Mouse (Mus musculus) hindbrain, embryonic 13.5 days (tissue): ENCODE measurements around the gene Abhd12. TPM values are rescaled to one million over a fixed set of nuclear protein-coding genes. Genes with fewer than 3 reads are reported as not detected.
A peak's percentile ranks its signal among the peaks of the same experiment; 100 is the strongest.

Source experiments
- ATAC-seq: fragments of 200-750 bp; cut with Nextera tagmentation; 2 replicates; pipeline ENCODE4 v1.8.0; 2017; ENCODE audit warnings: moderate TSS enrichment; ENCODE audit not compliant: low FRiP score
- H3K27ac ChIP-seq: fragments of 300-500 bp; sonication (generic); 2 replicates; pipeline ENCODE4 v1.5.1; 2015; ENCODE audit warnings: inconsistent platforms, mild to moderate bottlenecking, moderate library complexity
- H3K27me3 ChIP-seq: fragments of 300-500 bp; sonication (generic); 2 replicates; pipeline ENCODE4 v1.6.1; 2015; ENCODE audit warnings: mild to moderate bottlenecking, inconsistent platforms
- H3K36me3 ChIP-seq: fragments of 300-500 bp; sonication (generic); 2 replicates; pipeline ENCODE4 v1.6.1; 2015; ENCODE audit warnings: mild to moderate bottlenecking, inconsistent platforms
- H3K4me1 ChIP-seq: fragments of 300-500 bp; sonication (generic); replicated peaks from 2 replicates; pipeline ENCODE4 v1.6.1; 2015; ENCODE audit warnings: inconsistent platforms
- H3K4me2 ChIP-seq: fragments of 300-500 bp; sonication (generic); 2 replicates; pipeline ENCODE4 v1.6.1; 2015; ENCODE audit warnings: inconsistent platforms, mild to moderate bottlenecking, moderate library complexity
- H3K4me3 ChIP-seq: fragments of 300-500 bp; sonication (generic); 2 replicates; pipeline ENCODE4 v1.5.1; 2015; ENCODE audit warnings: mild to moderate bottlenecking, inconsistent platforms
- H3K9ac ChIP-seq: fragments of 300-500 bp; sonication (generic); 2 replicates; pipeline ENCODE4 v1.6.1; 2015; ENCODE audit warnings: mild to moderate bottlenecking, inconsistent platforms
- H3K9me3 ChIP-seq: fragments of 300-500 bp; sonication (generic); 2 replicates; pipeline ENCODE4 v1.6.1; 2016; ENCODE audit warnings: inconsistent platforms
- WGBS: fragments of 180-500 bp; shearing (Covaris S2); methylation state at CpG from one replicate; pipeline ENCODE4 v1.1.7; 2015; 5-methylcytosine and 5-hydroxymethylcytosine counted together
- polyA plus RNA-seq: library from polyadenylated mRNA; unstranded; fragments of >200 nt; fragmentation: Nextera tagmentation; extraction: Ambion mirVana; gene quantifications from 2 replicates; pipeline ENCODE4 v1.2.1, GENCODE M21; 2015

Gene Abhd12
- polyA plus RNA-seq, 1 experiment from 2014 or later: 97.1 TPM

DNA sequence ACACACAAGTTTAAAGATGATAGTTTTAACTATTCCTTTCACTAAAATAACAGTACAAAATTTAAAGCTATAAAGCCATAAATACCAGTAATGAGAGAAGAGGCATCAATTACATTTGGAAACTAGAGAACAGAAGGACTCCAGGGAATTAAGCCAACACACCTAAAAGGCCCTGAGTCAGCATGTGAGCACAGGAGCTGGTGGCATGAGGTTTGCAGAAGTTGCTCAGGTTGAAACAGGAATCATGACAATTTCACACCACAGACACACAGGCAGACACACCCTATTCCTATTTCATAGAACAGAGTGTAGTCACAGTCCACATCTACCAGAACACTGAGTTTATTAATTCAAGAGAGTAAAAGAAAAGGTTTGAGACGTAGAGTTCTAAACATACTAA lies 30.0 kb downstream of the Abhd12 start:
- no peak overlapping the region for H3K27ac ChIP-seq
- no peaks in the 10 kb centered on the region for H3K27me3 ChIP-seq
- 97% methylated on average over 1 of the region's 1 CpGs for WGBS
- no peak for ATAC-seq
- H3K4me3 ChIP-seq: no peak overlapping the region
- H3K9me3 ChIP-seq: no peaks in the 10 kb centered on the region
- no peak overlapping the region for H3K9ac ChIP-seq
- H3K4me1 ChIP-seq: no peaks in the 10 kb centered on the region
- no peaks in the 10 kb centered on the region for H3K36me3 ChIP-seq
- H3K4me2 ChIP-seq: no peak overlapping the region

DNA sequence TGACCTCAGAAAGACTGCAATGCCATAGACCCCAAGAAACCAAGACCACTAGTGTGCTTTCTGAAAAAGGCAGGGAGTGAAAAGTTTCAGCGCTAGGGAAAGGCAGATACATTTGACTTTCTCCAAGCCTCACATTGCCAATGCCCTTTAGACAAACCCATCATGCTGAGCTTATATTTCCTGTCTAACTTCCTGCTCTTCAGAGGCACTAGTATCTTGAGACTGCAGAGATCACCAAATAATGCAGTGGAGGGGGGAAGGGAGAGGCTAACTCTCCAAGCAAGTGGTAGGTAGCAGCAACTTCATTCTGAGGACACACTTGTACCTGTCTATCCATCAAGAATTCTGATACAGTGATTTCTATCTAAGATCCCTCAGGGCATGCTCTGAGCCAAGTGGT lies 35.1 kb downstream of the Abhd12 start:
- Histone ChIP-seq H3K27ac (no peak overlapping the region), H3K36me3 (no peaks in the 10 kb centered on the region), H3K9me3 (peaks cover 3% of the 10 kb centered on the region; the same call in 1 of the 2 replicates), H3K9ac (no peak overlapping the region), H3K4me3 (no peak overlapping the region), H3K27me3 (no peaks in the 10 kb centered on the region), H3K4me1 (no peaks in the 10 kb centered on the region), H3K4me2 (no peak overlapping the region)
- no peak for ATAC-seq
- 97% methylated on average over 1 of the region's 1 CpGs for WGBS

DNA sequence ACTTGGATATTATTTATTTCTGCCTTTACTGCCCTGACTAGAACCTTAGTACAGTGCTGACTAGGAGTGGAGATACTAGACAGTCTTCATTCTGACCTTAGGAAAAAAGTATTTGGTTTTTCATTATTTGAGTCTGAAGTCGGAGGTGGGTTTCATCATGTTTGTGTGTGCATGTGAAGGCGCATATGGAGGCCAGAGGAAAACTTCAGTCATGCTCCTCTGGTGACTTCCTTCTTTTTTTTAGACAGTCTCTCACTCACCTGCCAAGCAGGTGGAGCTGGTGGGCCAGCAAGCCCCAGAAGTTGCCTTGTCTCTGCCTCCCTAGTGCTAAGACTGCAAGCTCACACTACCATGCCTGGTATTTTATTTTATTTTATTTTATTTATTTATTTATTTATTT lies 37.5 kb downstream of the Abhd12 start:
- no peak overlapping the region for H3K4me3 ChIP-seq

DNA sequence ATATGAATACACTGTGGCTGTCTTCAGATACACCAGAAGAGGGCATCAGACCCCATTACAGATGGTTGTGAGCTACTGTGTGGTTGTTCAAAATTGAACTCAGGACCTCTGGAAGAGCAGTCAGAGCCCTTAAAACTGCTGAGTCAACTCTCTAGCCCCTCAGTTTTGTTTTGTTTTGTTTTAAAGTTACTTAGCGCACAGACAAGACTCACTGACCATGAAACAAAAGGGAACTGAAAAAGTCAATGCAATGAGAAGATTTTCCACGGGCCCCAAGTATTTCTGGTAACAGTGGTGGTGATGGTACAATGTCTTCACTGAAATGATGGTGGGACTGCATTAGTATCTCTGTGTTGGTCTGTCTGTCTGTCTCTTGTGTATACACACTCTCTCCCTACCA lies 43.4 kb downstream of the Abhd12 start:
- no peaks in the 10 kb centered on the region for H3K36me3 ChIP-seq
- H3K4me1 ChIP-seq: no peaks in the 10 kb centered on the region
- H3K4me2 ChIP-seq: no peak overlapping the region
- no peak overlapping the region for H3K9ac ChIP-seq
- WGBS: 92% methylated on average over 2 of the region's 2 CpGs
- no peak overlapping the region for H3K27ac ChIP-seq
- ATAC-seq: no peak
- H3K4me3 ChIP-seq: no peak overlapping the region
- no peaks in the 10 kb centered on the region for H3K27me3 ChIP-seq
- H3K9me3 ChIP-seq: peaks cover 3% of the 10 kb centered on the region; the same call in 1 of the 2 replicates

More for the DNA sequence above, 37.5 kb downstream of the Abhd12 start:
- Histone ChIP-seq H3K9ac (no peak overlapping the region), H3K9me3 (peaks cover 3% of the 10 kb centered on the region; the same call in 1 of the 2 replicates), H3K36me3 (no peaks in the 10 kb centered on the region), H3K4me1 (no peaks in the 10 kb centered on the region), H3K27me3 (no peaks in the 10 kb centered on the region), H3K27ac (no peak overlapping the region), H3K4me2 (no peak overlapping the region)
- 100% methylated on average over 2 of the region's 2 CpGs for WGBS
- no peak for ATAC-seq

DNA sequence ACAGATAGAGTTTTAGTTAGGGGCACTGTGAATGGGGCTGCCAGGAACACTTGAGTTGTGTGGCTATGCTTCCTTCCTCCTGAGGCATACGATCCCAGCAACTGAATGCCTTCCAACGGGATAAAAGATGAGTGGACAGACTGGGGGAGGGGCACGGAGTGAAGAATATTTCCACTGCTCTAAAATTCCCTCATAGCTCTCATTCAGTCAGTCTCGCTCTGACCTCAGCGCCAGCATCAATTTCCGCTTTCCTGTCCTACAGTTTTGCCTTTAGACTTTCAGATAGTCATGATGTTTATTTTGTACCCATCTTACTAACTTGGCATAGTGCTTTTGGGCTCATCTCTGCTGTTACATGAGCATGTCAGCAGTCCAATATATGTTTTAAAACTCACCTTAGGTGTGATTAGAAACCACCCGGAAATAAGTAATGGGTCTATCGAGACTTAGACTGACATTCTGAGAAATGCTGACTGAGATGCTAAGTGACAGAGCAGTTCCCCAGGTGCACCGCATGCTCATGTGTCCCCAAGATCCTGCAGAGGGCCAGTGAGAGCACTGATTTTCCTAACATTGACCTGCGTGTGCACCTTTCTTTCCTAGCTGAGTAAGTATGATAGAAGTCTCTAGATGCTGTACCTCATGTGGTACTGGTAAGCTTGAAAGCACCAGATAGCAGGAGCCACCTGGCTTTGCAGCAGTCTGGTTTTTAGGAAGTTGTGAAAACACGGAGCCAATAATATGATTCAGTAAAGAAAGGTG lies 44.7 kb downstream of the Abhd12 start:
- no peak for ATAC-seq
- Histone ChIP-seq H3K4me1 (peaks cover 4% of the 10 kb centered on the region), H3K9me3 (no peaks in the 10 kb centered on the region), H3K27me3 (no peaks in the 10 kb centered on the region), H3K4me2 (no peak overlapping the region), H3K9ac (no peak overlapping the region), H3K4me3 (no peak overlapping the region), H3K36me3 (no peaks in the 10 kb centered on the region), H3K27ac (no peak overlapping the region)
- 80% methylated on average over 11 of the region's 11 CpGs for WGBS

DNA sequence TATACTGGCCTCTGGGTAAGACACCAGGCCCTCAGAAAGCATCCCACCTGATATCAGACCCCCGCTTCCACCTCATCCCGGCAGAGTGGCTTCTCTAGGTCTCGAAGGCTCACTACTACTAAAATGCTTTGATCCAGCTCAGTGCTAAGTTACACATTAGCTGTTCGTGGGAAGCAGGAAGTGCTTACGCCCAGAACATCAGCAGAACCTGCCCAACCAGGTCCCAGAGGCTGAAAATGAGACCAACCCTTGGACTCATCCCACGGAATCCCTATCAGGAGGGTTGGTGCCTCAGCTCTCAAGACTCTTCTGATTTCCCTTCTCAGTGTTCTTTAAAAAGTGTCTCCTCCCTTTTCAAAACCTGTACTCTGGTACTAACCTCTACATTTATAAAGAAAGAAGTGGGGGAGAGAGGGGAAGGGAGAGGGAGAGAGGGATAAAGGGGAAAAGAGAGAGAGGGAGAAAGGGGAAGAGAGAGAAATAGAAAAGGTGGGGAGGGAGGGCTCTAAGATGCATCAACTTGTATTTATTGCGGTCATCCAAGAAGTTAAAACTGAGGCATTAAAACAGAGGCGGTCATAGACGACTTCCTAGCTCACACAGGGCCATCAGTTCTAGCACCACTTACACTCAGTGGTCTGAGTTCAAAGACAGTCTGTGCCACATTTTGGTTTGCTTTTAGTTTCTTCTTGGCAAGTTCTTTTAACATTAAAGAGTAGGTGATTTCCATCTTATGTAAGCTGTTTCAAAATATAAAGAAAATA lies 45.6 kb downstream of the Abhd12 start:
- Histone ChIP-seq H3K9me3 (no peaks in the 10 kb centered on the region), H3K36me3 (no peaks in the 10 kb centered on the region), H3K4me2 (no peak overlapping the region), H3K4me3 (no peak overlapping the region), H3K27ac (no peak overlapping the region), H3K27me3 (no peaks in the 10 kb centered on the region), H3K4me1 (peaks cover 4% of the 10 kb centered on the region), H3K9ac (no peak overlapping the region)
- WGBS: 92% methylated on average over 9 of the region's 9 CpGs
- ATAC-seq: no peak

DNA sequence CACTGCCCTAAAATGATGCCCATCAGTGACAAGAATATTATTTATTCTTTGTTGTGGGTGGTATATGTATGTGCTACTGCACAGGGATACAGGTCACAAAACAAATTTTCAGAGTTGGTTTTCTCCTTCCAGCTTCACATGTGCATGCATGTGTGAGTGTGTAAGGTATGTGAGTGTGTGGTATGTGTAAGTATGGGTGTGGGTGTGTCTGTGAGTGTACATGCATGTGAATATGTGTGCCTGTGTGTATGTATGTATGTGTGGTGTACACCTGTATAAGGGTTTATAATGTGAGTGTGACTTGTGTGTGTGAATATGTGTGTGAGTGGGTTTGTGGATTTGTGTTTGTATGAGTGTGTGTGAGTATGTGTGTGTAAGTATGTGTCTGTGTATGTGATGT lies 49.4 kb downstream of the Abhd12 start:
- Histone ChIP-seq H3K4me2 (no peak overlapping the region), H3K4me3 (no peak overlapping the region), H3K27ac (no peak overlapping the region), H3K9me3 (no peaks in the 10 kb centered on the region), H3K36me3 (no peaks in the 10 kb centered on the region), H3K4me1 (peaks cover 4% of the 10 kb centered on the region), H3K9ac (0 out of 2 replicates have a peak overlapping the region, but pooled peaks have one; percentile 29), H3K27me3 (no peaks in the 10 kb centered on the region)
- no peak for ATAC-seq

DNA sequence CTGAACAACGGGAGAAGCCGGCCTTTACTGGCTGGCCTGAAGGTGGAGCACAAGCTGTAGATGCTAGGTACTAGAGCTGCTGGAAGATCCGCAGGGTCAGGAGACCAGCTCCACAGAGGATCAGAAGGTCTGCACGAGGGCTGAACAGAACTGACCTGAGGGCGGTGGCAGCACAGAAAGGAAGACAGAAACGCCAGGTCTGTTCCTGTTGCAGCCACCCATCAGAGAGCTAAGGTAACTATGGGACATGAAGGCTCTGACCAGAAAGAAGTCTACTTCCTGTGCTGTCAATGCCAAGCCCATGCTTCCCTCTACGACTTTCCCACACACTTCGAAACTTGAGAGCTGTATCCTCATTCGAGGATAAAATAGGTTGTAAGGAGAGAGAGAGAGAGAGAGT lies 53.3 kb downstream of the Abhd12 start:
- 85% methylated on average over 9 of the region's 9 CpGs for WGBS

DNA sequence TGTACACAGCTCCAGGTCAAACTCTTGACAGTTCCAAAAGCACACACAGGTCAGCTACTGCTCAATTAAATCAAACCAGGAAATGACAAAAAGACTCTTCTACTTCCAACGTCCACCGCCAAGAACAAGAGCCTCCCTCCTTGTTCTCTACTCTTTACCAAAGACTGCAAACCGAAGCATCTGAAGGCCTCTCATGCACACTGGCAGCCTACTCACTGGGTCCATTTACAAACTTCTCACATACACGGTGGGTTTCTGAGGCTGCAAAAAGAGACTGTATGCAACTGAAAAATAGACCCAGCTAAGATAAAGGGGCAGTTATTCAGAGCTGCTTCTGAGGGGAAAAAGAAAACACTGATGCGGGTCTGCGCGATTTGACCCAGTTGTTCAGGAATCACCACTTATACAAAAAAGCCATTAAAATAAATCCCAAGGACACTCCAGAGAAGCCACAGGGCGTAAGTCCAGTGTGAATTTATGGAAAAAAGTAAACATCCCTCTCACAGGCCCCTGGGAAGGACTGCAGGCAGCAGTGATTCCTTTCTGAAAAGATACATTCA lies 57.0 kb downstream of the Abhd12 start:
- WGBS: 66% methylated on average over 8 of the region's 8 CpGs
- Histone ChIP-seq H3K27ac (peak overlapping the region; percentile 62; the same call in 1 of the 2 replicates), H3K27me3 (no peaks in the 10 kb centered on the region), H3K4me1 (peaks cover 8% of the 10 kb centered on the region; the same call in 1 of the 2 replicates), H3K4me3 (no peak overlapping the region), H3K4me2 (no peak overlapping the region), H3K36me3 (peaks cover 22% of the 10 kb centered on the region; the same call in 1 of the 2 replicates), H3K9me3 (no peaks in the 10 kb centered on the region), H3K9ac (no peak overlapping the region)
- ATAC-seq: no peak

More for the DNA sequence above, 53.3 kb downstream of the Abhd12 start:
- Histone ChIP-seq H3K4me1 (peaks cover 12% of the 10 kb centered on the region), H3K27me3 (no peaks in the 10 kb centered on the region), H3K9me3 (no peaks in the 10 kb centered on the region), H3K9ac (no peak overlapping the region), H3K4me2 (no peak overlapping the region), H3K27ac (no peak overlapping the region), H3K4me3 (no peak overlapping the region), H3K36me3 (peaks cover 1% of the 10 kb centered on the region; the same call in 1 of the 2 replicates)
- no peak for ATAC-seq

DNA sequence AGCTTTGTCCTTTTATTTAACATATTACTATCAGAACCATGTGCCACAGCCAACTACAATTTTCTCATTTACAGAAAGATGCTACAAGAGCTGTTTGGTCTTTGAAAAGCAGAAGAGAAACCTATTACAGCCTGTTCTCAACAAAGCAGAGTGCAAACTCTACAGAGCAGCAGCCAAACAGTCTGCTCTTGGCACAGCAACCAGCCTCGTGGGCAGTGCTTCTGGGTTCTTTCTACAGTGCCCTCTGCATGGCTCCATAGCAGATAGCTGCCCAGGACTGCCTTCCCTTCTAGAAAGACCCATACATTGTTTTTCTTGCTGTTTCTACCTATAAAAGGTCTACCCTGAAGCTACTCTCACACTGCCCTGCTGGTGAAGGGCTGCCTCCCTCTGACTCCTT lies 59.7 kb downstream of the Abhd12 start:
- no peak for ATAC-seq
- Histone ChIP-seq H3K4me1 (peaks cover 8% of the 10 kb centered on the region; the same call in 1 of the 2 replicates), H3K9me3 (no peaks in the 10 kb centered on the region), H3K36me3 (peaks cover 29% of the 10 kb centered on the region), H3K27ac (0 out of 2 replicates have a peak overlapping the region, but pooled peaks have one; percentile 8), H3K4me3 (no peak overlapping the region), H3K27me3 (no peaks in the 10 kb centered on the region), H3K4me2 (no peak overlapping the region), H3K9ac (no peak overlapping the region)
- 71% methylated on average over 1 of the region's 1 CpGs for WGBS

DNA sequence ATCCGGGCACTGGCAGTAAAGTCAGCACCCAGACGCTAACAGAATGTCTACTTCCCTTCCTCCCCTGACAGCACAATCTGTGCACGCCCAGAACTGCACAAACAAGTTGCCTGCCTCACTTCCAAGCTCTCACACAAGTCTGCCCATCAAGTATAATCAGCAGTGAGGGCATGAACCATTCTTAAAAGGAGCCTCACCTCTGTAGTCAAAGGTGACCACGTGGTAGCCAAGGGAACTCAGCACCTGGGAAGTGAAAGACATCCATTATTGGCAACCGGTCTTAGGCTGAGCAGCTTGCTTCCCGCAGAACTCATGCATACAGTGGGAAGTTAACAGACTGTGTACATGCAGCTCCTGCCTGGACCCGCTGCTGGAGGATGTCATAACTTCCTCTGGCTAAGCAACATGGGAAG lies 62.5 kb downstream of the Abhd12 start:
- WGBS: 86% methylated on average over 7 of the region's 7 CpGs
- Histone ChIP-seq H3K4me2 (no peak overlapping the region), H3K27ac (no peak overlapping the region), H3K27me3 (no peaks in the 10 kb centered on the region), H3K4me3 (no peak overlapping the region), H3K36me3 (peaks cover 49% of the 10 kb centered on the region), H3K9me3 (no peaks in the 10 kb centered on the region), H3K9ac (no peak overlapping the region), H3K4me1 (no peaks in the 10 kb centered on the region)
- no peak for ATAC-seq

DNA sequence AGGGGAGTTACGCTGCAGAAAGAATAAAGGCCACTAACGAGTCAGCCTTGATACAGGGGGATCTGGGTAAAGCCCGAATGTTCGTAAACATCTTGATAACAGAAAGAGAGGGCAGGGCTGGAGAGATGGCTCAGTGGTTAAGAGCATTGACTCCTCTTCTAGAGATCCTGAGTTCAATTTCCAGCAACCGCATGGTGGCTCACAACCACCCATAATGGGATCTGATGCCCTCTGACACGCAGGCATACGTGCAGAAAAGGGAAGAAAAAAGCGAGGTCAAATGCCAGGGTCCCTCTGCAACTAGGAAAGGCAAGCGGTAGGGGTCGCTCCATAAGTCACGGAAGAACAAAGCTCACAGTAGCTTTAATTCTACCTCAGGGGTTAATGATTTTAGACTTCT lies 63.4 kb downstream of the Abhd12 start:
- ATAC-seq: no peak
- H3K36me3 ChIP-seq: peaks cover 52% of the 10 kb centered on the region
- no peaks in the 10 kb centered on the region for H3K4me1 ChIP-seq
- H3K4me3 ChIP-seq: no peak overlapping the region
- no peak overlapping the region for H3K4me2 ChIP-seq
- no peaks in the 10 kb centered on the region for H3K9me3 ChIP-seq
- no peak overlapping the region for H3K27ac ChIP-seq
- 55% methylated on average over 11 of the region's 11 CpGs for WGBS
- H3K27me3 ChIP-seq: no peaks in the 10 kb centered on the region
- no peak overlapping the region for H3K9ac ChIP-seq
